Mouse (Mus musculus): ENCODE results near the gene Myo16.

DNA sequence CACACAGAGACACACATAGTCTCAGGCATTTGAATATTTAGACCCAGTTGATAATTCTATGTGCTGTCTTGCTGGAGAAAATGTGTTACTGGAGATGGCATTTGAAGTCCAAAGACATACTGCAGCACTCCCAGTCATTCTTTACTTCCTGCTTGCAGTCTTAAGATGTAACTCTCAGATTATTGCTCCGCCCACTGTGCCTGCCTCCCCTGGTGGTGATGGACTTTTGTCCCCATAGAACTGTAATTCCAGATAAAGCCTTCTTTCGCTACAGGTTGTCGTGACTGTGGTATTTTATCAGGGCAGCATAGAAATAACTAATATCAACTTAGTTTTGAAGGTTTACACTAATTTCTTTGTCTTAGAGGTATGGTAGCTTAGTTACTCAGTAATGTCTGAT, 102.9 kb downstream of the Myo16 start:
- no peak for TF ChIP-seq CTCF (IDR thresholded peaks at IDR 0.05; ENCODE audit: extremely low read depth, insufficient read length, insufficient replicate concordance, low read depth, low read length)
- TF ChIP-seq POLR2A (IDR thresholded peaks at IDR 0.05; ENCODE audit: low read depth, low read length) = no peak

Data from small intestine, adult 2 months (tissue).